Mouse (Mus musculus) frontal cortex, adult 2 months (tissue): ENCODE data around the gene Pfkp. TPM values are rescaled to one million over a fixed set of nuclear protein-coding genes. Genes with fewer than 3 reads are reported as not detected.

Experiments
- DNase-seq, 2 experiments: peaks; one replicate each; pipeline ENCODE4 v3.0.0; 2022; ENCODE audit warnings: low spot score in 1 of 2; ENCODE audit errors: extremely low spot score in 1 of 2
- polyA plus RNA-seq: library from polyadenylated mRNA; depleted of rRNA; stranded (reverse); fragments of >200 nt; gene quantifications from 2 replicates; pipeline ENCODE4 v1.2.3, GENCODE M21; 2012; rRNA removed

Gene Pfkp
- polyA plus RNA-seq = 253 and 281 TPM in 2 replicates

GRCm38 (mm10) chr13:6648669-6649233 is at the start of gene Pfkp:
Gene Pfkp, minus strand, starts transcription at chr13:6648777.
- peak; percentile 87 to 97 for DNase-seq

- no peak for DNase-seq
Observed at GRCm38 (mm10) chr13:6690607-6691006, 42.0 kb upstream of the Pfkp start.

- peak in 1 of 2 experiments; percentile 62 for DNase-seq
Observed at GRCm38 (mm10) chr13:6689962-6690361, 41.4 kb upstream of the Pfkp start.

GRCm38 (mm10) chr13:6688790-6689433 is 40.3 kb upstream of the Pfkp start:
- peak in 1 of 2 experiments; percentile 80 for DNase-seq

GRCm38 (mm10) chr13:6666887-6667286 is 18.3 kb upstream of the Pfkp start:
- DNase-seq = peak; percentile 56 to 72

- DNase-seq = no peak
Observed at GRCm38 (mm10) chr13:6665506-6665905, 16.9 kb upstream of the Pfkp start.

GRCm38 (mm10) chr13:6664216-6664615 is 15.6 kb upstream of the Pfkp start:
- no peak for DNase-seq

- peak; percentile 83 to 84 for DNase-seq
Observed at GRCm38 (mm10) chr13:6659314-6659713, 10.7 kb upstream of the Pfkp start.

- DNase-seq = peak in 1 of 2 experiments; percentile 68
Observed at GRCm38 (mm10) chr13:6657300-6657699, 8.7 kb upstream of the Pfkp start.

GRCm38 (mm10) chr13:6649542-6649941 is 965 bp upstream of the Pfkp start:
- DNase-seq = no peak

GRCm38 (mm10) chr13:6647992-6648668 is 447 bp downstream of the Pfkp start:
- peak in 1 of 2 experiments; percentile 48 for DNase-seq

GRCm38 (mm10) chr13:6647067-6647991 is 1.2 kb downstream of the Pfkp start:
- peak in 1 of 2 experiments; percentile 66 for DNase-seq

- DNase-seq = no peak
Observed at GRCm38 (mm10) chr13:6646674-6647066, 1.9 kb downstream of the Pfkp start.

GRCm38 (mm10) chr13:6646266-6646665 is 2.3 kb downstream of the Pfkp start:
- no peak for DNase-seq

- no peak for DNase-seq
Observed at GRCm38 (mm10) chr13:6643968-6644367, 4.6 kb downstream of the Pfkp start.

GRCm38 (mm10) chr13:6643026-6643425 is 5.6 kb downstream of the Pfkp start:
- DNase-seq = no peak

- no peak for DNase-seq
Observed at GRCm38 (mm10) chr13:6642453-6642852, 6.1 kb downstream of the Pfkp start.

- no peak for DNase-seq
Observed at GRCm38 (mm10) chr13:6641497-6641896, 7.1 kb downstream of the Pfkp start.

GRCm38 (mm10) chr13:6639507-6640030 is 9.0 kb downstream of the Pfkp start:
- no peak for DNase-seq

- no peak for DNase-seq
Observed at GRCm38 (mm10) chr13:6638976-6639375, 9.6 kb downstream of the Pfkp start.
